Mouse (Mus musculus) stomach, embryonic 14.5 days (tissue): ENCODE results near the gene Mvb12b. TPM values are rescaled to one million over a fixed set of nuclear protein-coding genes. Genes with fewer than 3 reads are reported as not detected.

Experiments
- ATAC-seq: fragments of 200-750 bp; cut with Nextera tagmentation; 2 replicates; pipeline ENCODE4 v1.8.0; 2017; ENCODE audit warnings: low read depth, moderate TSS enrichment; ENCODE audit not compliant: insufficient number of reproducible peaks, insufficient read depth, low FRiP score
- H3K27ac ChIP-seq: fragments of 300-500 bp; sonication (generic); 2 replicates; pipeline ENCODE4 v1.5.1; 2014; ENCODE audit warnings: mild to moderate bottlenecking, low read length, moderate library complexity, mixed read lengths
- H3K27me3 ChIP-seq: fragments of 300-500 bp; sonication (generic); 2 replicates; pipeline ENCODE4 v1.6.1; 2014; ENCODE audit warnings: low read length, control low read depth, mixed read lengths; ENCODE audit not compliant: control insufficient read depth, insufficient read depth
- H3K36me3 ChIP-seq: fragments of 300-500 bp; sonication (generic); 2 replicates; pipeline ENCODE4 v1.6.1; 2014; ENCODE audit warnings: mild to moderate bottlenecking, control low read depth, low read length, moderate library complexity, mixed read lengths; ENCODE audit not compliant: control insufficient read depth, insufficient read depth
- H3K4me1 ChIP-seq: fragments of 300-500 bp; sonication (generic); 2 replicates; pipeline ENCODE4 v1.6.1; 2014; ENCODE audit warnings: low read length, control low read depth, mixed read lengths; ENCODE audit not compliant: control insufficient read depth, insufficient read depth
- H3K4me2 ChIP-seq: fragments of 300-500 bp; sonication (generic); replicated peaks from 2 replicates; pipeline ENCODE4 v1.6.1; 2014; ENCODE audit warnings: low read depth, low read length, control low read depth
- H3K4me3 ChIP-seq: fragments of 300-500 bp; sonication (generic); 2 replicates; pipeline ENCODE4 v1.5.1; 2014; ENCODE audit warnings: low read depth, low read length, control low read depth
- H3K9ac ChIP-seq: fragments of 300-500 bp; sonication (generic); replicated peaks from 2 replicates; pipeline ENCODE4 v1.6.1; 2014; ENCODE audit warnings: low read depth, mild to moderate bottlenecking, control low read depth, low read length, moderate library complexity, mixed read lengths
- H3K9me3 ChIP-seq: fragments of 300-500 bp; sonication (generic); 2 replicates; pipeline ENCODE4 v1.6.1; 2016; ENCODE audit warnings: low read depth, low read length, control low read depth; ENCODE audit not compliant: control insufficient read depth
- WGBS: fragments of 180-500 bp; shearing (Covaris S2); extraction: QIAGEN DNeasy Blood & Tissue Kit; methylation state at CpG from one replicate; pipeline ENCODE4 v1.1.7; 2014; 5-methylcytosine and 5-hydroxymethylcytosine counted together
- polyA plus RNA-seq: library from polyadenylated mRNA; unstranded; fragments of >200 nt; fragmentation: Nextera tagmentation; extraction: Ambion mirVana; gene quantifications from 2 replicates; pipeline ENCODE4 v1.2.1, GENCODE M21; 2014

Mvb12b gene
- 20.4 and 20.7 TPM in 2 replicates for polyA plus RNA-seq

GRCm38 (mm10) chr2:33887328-33888099, at the start of gene Mvb12b:
Gene Mvb12b (minus strand): TSS chr2:33887946.
- Histone ChIP-seq H3K36me3 (no peaks in the 10 kb centered on the region), H3K9ac (peak within 1 kb of the TSS; percentile 93), H3K27me3 (no peaks in the 10 kb centered on the region), H3K9me3 (no peaks in the 10 kb centered on the region), H3K27ac (peak within 1 kb of the TSS; percentile 89), H3K4me2 (peak within 1 kb of the TSS; percentile 80), H3K4me3 (peak within 1 kb of the TSS; percentile 57), H3K4me1 (peaks cover 14% of the 10 kb centered on the region; the same call in 1 of the 2 replicates)
- ATAC-seq, result peak; percentile 88
- WGBS, result under 1% methylated on average over 42 of the region's 67 CpGs

GRCm38 (mm10) chr2:33935756-33936155, 48.0 kb upstream of the Mvb12b start:
- ATAC-seq, result no peak
- H3K4me3 ChIP-seq, result no peak overlapping the region
- no peaks in the 10 kb centered on the region for H3K27me3 ChIP-seq
- no peak overlapping the region for H3K27ac ChIP-seq
- no peak overlapping the region for H3K4me2 ChIP-seq
- H3K36me3 ChIP-seq, result no peaks in the 10 kb centered on the region
- H3K9me3 ChIP-seq, result no peaks in the 10 kb centered on the region
- no peaks in the 10 kb centered on the region for H3K4me1 ChIP-seq
- H3K9ac ChIP-seq, result no peak overlapping the region
- 42% methylated on average over 9 of the region's 9 CpGs for WGBS

- Histone ChIP-seq H3K36me3 (no peaks in the 10 kb centered on the region), H3K27me3 (no peaks in the 10 kb centered on the region), H3K27ac (no peak overlapping the region), H3K4me1 (no peaks in the 10 kb centered on the region), H3K9ac (no peak overlapping the region), H3K4me2 (no peak overlapping the region), H3K9me3 (no peaks in the 10 kb centered on the region), H3K4me3 (no peak overlapping the region)
- WGBS, result 66% methylated on average over 10 of the region's 10 CpGs
- ATAC-seq, result peak; percentile 74; the same call in 1 of the 2 replicates
These were observed 46.1 kb upstream of the Mvb12b start for GRCm38 (mm10) chr2:33933606-33934510.

GRCm38 (mm10) chr2:33931161-33931560, 43.4 kb upstream of the Mvb12b start:
- Histone ChIP-seq H3K4me3 (no peak overlapping the region), H3K36me3 (no peaks in the 10 kb centered on the region), H3K9me3 (no peaks in the 10 kb centered on the region), H3K4me2 (no peak overlapping the region), H3K27me3 (no peaks in the 10 kb centered on the region), H3K9ac (no peak overlapping the region), H3K4me1 (no peaks in the 10 kb centered on the region), H3K27ac (no peak overlapping the region)
- no peak for ATAC-seq
- 77% methylated on average over 5 of the region's 5 CpGs for WGBS

- Histone ChIP-seq H3K27ac (no peak overlapping the region), H3K4me1 (peaks cover 5% of the 10 kb centered on the region), H3K4me2 (no peak overlapping the region), H3K27me3 (no peaks in the 10 kb centered on the region), H3K9me3 (no peaks in the 10 kb centered on the region), H3K36me3 (no peaks in the 10 kb centered on the region), H3K9ac (no peak overlapping the region), H3K4me3 (no peak overlapping the region)
- no peak for ATAC-seq
- WGBS, result 82% methylated on average over 5 of the region's 5 CpGs
These were observed 37.5 kb upstream of the Mvb12b start for GRCm38 (mm10) chr2:33925288-33925687.

- Histone ChIP-seq H3K4me1 (peaks cover 14% of the 10 kb centered on the region), H3K27me3 (no peaks in the 10 kb centered on the region), H3K4me2 (no peak overlapping the region), H3K9ac (no peak overlapping the region), H3K27ac (no peak overlapping the region), H3K4me3 (no peak overlapping the region), H3K9me3 (no peaks in the 10 kb centered on the region), H3K36me3 (no peaks in the 10 kb centered on the region)
- WGBS, result 55% methylated on average over 5 of the region's 5 CpGs
- no peak for ATAC-seq
These were observed 35.7 kb upstream of the Mvb12b start for GRCm38 (mm10) chr2:33923482-33923881.

GRCm38 (mm10) chr2:33922466-33922865, 34.7 kb upstream of the Mvb12b start:
- Histone ChIP-seq H3K9ac (no peak overlapping the region), H3K9me3 (no peaks in the 10 kb centered on the region), H3K4me3 (no peak overlapping the region), H3K36me3 (no peaks in the 10 kb centered on the region), H3K4me2 (no peak overlapping the region), H3K27me3 (no peaks in the 10 kb centered on the region), H3K27ac (no peak overlapping the region), H3K4me1 (peaks cover 14% of the 10 kb centered on the region)
- WGBS, result 93% methylated on average over 2 of the region's 2 CpGs
- ATAC-seq, result no peak

- Histone ChIP-seq H3K4me3 (no peak overlapping the region), H3K36me3 (no peaks in the 10 kb centered on the region), H3K9ac (no peak overlapping the region), H3K4me2 (peak overlapping the region; percentile 27; the same call in 1 of the 2 replicates), H3K4me1 (peaks cover 14% of the 10 kb centered on the region), H3K27ac (peak overlapping the region; percentile 39), H3K27me3 (no peaks in the 10 kb centered on the region), H3K9me3 (no peaks in the 10 kb centered on the region)
- WGBS, result 15% methylated on average over 22 of the region's 22 CpGs
- ATAC-seq, result peak; percentile 53; the same call in 1 of the 2 replicates
These were observed 32.3 kb upstream of the Mvb12b start for GRCm38 (mm10) chr2:33919934-33920615.
